Mouse (Mus musculus): Measurements from ENCODE around the gene Vmn2r34. TPM values are rescaled to one million over a fixed set of nuclear protein-coding genes. Genes with fewer than 3 reads are reported as not detected.
"Not testable (repeated sequence)": the region's sequence is repeated elsewhere in the genome, so short reads cannot be mapped to it uniquely, and the experiment has no call there.

Vmn2r34 gene
- polyA plus RNA-seq (2012; ENCODE audit: insufficient read depth, insufficient read length, missing spikeins), result not detected in 2 replicates

DNA sequence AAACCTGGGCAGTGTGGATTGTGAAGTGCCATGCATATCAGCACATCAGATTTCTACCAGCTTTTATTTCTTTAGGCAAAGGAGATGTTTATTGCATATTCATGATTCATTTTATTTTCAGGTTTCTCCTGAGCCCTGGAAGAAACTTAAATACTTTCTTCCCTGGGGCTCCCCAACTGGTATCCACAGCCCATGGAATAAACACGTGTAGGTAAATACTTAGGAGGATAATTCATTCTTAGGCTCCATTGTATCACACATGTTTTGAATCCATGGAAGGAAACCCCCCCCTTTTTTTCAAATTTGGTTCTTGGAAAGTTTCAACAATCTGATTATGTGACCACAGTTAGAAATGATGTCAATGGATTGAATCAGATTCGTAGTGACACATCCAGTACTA is at the start of gene Vmn2r34:
TSS of gene Vmn2r34 (minus strand) at position 101 of the 400 bp plus-strand sequence.
- H3K4me1 ChIP-seq (ENCODE audit: control insufficient read depth, insufficient read depth, insufficient read length, low read length); H3K27ac ChIP-seq (replicated peaks; ENCODE audit: low read depth, low read length); H3K4me3 ChIP-seq (ENCODE audit: insufficient read depth, low read depth, low read length): not testable (repeated sequence)

DNA sequence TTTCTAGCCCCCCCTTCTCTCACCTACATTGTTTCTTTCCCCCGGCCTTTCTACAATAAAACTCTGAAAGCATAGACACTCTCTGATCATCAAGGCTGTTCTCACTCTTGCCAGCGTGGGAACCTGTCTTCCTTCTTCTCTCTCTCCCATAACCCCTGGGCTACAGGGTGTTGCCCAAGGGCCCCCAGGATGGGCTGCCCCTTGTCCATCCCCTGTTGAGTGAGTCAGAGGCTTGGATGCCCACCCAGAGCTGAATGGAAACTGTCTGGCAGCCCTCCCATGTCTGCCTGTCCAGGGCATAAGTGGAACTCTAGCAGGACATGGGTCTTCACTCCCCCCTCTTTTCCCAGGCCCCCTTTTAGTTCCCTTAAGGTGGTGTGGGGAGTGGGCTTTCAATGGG is 15.3 kb downstream of the Vmn2r34 start:
- H3K27ac ChIP-seq (replicated peaks; ENCODE audit: low read depth, low read length); H3K4me1 ChIP-seq (ENCODE audit: control insufficient read depth, insufficient read depth, insufficient read length, low read length); H3K4me3 ChIP-seq (ENCODE audit: insufficient read depth, low read depth, low read length): not testable (repeated sequence)

Other genes starting within 250 kb of the Vmn2r34 start
- gene Vmn2r32, start 209.5 kb downstream of the Vmn2r34 start, polyA plus RNA-seq (2012; ENCODE audit: insufficient read depth, insufficient read length, missing spikeins), result not detected in 2 replicates
- not detected in 2 replicates for gene Vmn2r33, start 122.7 kb downstream of the Vmn2r34 start, polyA plus RNA-seq (2012; ENCODE audit: insufficient read depth, insufficient read length, missing spikeins)
- gene Vmn2r35, start 130.4 kb upstream of the Vmn2r34 start, polyA plus RNA-seq (2012; ENCODE audit: insufficient read depth, insufficient read length, missing spikeins), result not detected in 2 replicates
- gene Vmn2r36, start 213.0 kb upstream of the Vmn2r34 start, polyA plus RNA-seq (2012; ENCODE audit: insufficient read depth, insufficient read length, missing spikeins), result not detected in 2 replicates